Mouse (Mus musculus) layer of hippocampus, postnatal 14 days (tissue): ENCODE data around the gene Samd14. TPM values are rescaled to one million over a fixed set of nuclear protein-coding genes. Genes with fewer than 3 reads are reported as not detected.

Experiments
- DNase-seq, 2 experiments: peaks; one replicate each; pipeline ENCODE4 v3.0.0; 2021 to 2022; ENCODE audit warnings: low spot score in 2 of 2, mixed read lengths in 1 of 2
- total RNA-seq, 2 experiments: library from RNA; stranded (reverse); gene quantifications; 2 replicates each; pipeline ENCODE4 v1.2.3; 2021

Gene Samd14
- total RNA-seq, 2 experiments from 2014 or later = 73.6 to 78.1 TPM

GRCm38 (mm10) chr11:95069226-95069957 lies 59.7 kb downstream of the Samd14 start:
- DNase-seq = no peak

DNA sequence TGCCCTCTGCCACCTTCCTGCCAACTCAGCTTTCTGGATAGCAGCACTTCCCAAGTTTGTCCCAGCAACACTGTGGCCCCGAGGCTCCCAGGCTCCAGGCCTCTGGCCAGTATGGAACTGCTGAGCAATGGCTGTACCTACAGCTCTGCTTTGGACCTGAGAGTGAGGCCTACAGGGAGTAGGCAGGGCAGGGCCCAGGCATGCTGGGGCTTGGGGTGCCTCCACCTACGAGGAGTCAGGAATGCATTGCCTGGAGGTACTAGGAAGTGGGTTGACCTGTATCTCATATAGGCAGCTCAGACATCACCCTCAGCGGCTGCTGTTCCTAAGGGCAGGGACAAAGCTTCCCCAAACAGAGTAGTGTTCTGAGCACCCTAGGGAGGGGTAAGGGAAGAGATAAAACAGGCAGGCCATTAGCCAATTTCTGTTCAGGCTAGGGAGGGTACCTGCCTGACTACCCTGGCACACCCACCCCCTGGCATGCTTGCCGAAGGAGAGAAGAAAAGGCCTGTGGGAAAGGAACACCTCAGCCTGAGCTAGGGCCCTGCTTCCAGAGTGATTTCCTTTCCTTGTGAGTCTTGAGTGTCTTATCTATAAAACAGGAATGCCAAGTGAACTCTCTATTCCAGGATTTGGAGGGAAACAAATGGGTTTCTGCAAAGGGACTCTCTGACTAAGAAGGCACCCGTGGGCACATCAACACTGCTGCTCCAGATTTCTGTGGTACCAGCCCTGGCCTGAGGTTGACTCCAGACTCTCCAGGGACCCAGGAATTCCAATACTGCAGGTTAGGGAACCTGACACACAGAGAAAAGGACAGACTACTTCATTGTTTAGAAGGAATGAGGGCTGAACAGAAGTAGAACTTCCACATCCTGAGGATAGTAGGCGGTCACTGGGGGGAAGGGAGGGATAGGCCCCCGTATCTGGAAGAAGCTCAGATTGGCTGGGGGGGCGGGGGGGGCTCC lies 60.7 kb downstream of the Samd14 start:
- DNase-seq = no peak

- no peak for DNase-seq
Measured at GRCm38 (mm10) chr11:95071266-95071665, 61.6 kb downstream of the Samd14 start.

- DNase-seq = no peak
Measured at GRCm38 (mm10) chr11:95072136-95072535, 62.5 kb downstream of the Samd14 start.

- no peak for DNase-seq
Measured at GRCm38 (mm10) chr11:95072804-95073203, 63.1 kb downstream of the Samd14 start.

DNA sequence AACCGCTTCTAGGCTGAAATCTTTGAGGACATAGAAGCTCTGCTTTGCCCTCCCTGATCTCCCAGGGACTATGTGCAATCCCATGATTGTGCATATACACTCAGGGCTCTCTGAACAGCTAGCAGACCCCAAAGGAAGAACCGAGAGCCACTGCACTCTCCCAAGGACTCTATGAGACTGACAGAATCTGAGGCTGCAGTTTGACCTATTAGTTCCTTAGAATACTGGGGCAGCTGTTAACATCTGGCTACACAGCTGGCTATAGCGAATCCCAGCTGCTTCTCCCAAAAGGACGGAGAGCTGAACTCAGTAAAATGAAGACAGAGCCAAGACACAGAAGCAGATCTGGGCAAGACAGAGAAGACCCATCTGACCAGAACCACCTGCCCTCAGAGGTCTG lies 64.2 kb downstream of the Samd14 start:
- DNase-seq = no peak

DNA sequence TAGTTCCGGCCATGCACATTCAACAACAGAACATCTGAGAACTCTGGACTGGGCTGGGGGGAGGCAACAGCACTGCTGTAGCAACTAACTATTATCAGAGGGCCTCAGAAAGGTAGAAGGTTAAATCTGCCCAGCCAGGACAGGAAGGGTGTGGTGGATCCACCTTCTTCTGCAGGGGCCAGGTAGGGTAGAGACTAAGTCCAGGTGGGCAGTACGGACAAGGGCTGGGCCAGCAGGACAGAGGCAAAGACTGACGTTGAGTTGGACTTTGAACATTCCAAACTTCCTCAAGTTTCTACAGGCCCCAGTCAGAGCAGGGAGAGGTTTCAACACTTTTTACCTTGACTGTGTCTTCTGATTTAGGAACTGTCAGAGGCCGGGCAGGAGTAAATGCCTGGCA lies 65.0 kb downstream of the Samd14 start:
- DNase-seq = no peak

- DNase-seq = no peak
Measured at GRCm38 (mm10) chr11:95075197-95076040, 65.7 kb downstream of the Samd14 start.

Other genes starting within 250 kb of the Samd14 start
- not detected for gene Tmem92, start 227.2 kb upstream of the Samd14 start, total RNA-seq
- 10 to 100 TPM; 39.7 to 59.5 TPM for gene Col1a1, start 73.7 kb upstream of the Samd14 start, total RNA-seq
- gene Hils1, start 42.3 kb upstream of the Samd14 start, total RNA-seq = not detected
- under 1 TPM; 0.95 to 0.99 TPM for gene Sgca, start 33.6 kb upstream of the Samd14 start, total RNA-seq
- gene Ppp1r9b, start 18.8 kb upstream of the Samd14 start, total RNA-seq = 100 to 1,000 TPM; 705 to 706 TPM
- gene Pdk2, start 31.5 kb downstream of the Samd14 start, total RNA-seq = 10 to 100 TPM; 90.5 to 91.0 TPM
- 10 to 100 TPM; 15.4 to 17.7 TPM for gene Itga3, start 66.9 kb downstream of the Samd14 start, total RNA-seq
- gene Dlx3, start 110.2 kb downstream of the Samd14 start, total RNA-seq = not detected
- gene Dlx4, start 136.4 kb downstream of the Samd14 start, total RNA-seq = not detected